Mouse (Mus musculus): ENCODE results near the gene Impdh1. TPM values are rescaled to one million over a fixed set of nuclear protein-coding genes. Genes with fewer than 3 reads are reported as not detected.

Impdh1 gene
- total RNA-seq, 2 experiments from 2014 or later, result 62.1 to 65.9 TPM

Small RNAs within 50 kb of the gene (microRNA-seq; reads per million reads assigned to microRNA genes)
- not detected for gene Gm24303

Other genes starting within 250 kb of the Impdh1 start
- gene Lep, start 156.1 kb downstream of the Impdh1 start, total RNA-seq (2021), result 1 to 10 TPM in 1 of 2 experiments, under 1 TPM in 1; 0.70 to 2.8 TPM
- gene Rbm28, start 51.4 kb downstream of the Impdh1 start, total RNA-seq (2021), result 10 to 100 TPM; 32.5 to 33.7 TPM
- gene Prrt4, start 36.8 kb downstream of the Impdh1 start, total RNA-seq (2021), result 10 to 100 TPM; 11.1 to 11.7 TPM
- gene Hilpda, start 56.1 kb upstream of the Impdh1 start, total RNA-seq (2021), result 10 to 100 TPM; 11.7 TPM
- gene Fam71f2, start 63.2 kb upstream of the Impdh1 start, total RNA-seq (2021), result under 1 TPM in 1 of 2 experiments, not detected in 1; 0.31 TPM
- under 1 TPM in 1 of 2 experiments, not detected in 1; 0.22 TPM for gene Fam71f1, start 102.8 kb upstream of the Impdh1 start, total RNA-seq (2021)
- 100 to 1,000 TPM; 194 to 202 TPM for gene Calu, start 131.7 kb upstream of the Impdh1 start, total RNA-seq (2021)
- not detected for gene Opn1sw, start 172.1 kb upstream of the Impdh1 start, total RNA-seq (2021)
- gene Ccdc136, start 179.9 kb upstream of the Impdh1 start, total RNA-seq (2021), result 10 to 100 TPM; 10.0 to 12.6 TPM
- 10 to 100 TPM; 16.5 to 28.3 TPM for gene Flnc, start 216.9 kb upstream of the Impdh1 start, total RNA-seq (2021)